Mouse (Mus musculus) intestine, postnatal 0 days (tissue): ENCODE results near the gene Chd1l. TPM values are rescaled to one million over a fixed set of nuclear protein-coding genes. Genes with fewer than 3 reads are reported as not detected.

Experiments used
- ATAC-seq: fragments of 200-750 bp; cut with Nextera tagmentation; 2 replicates; pipeline ENCODE4 v1.8.0; 2017; ENCODE audit warnings: mild to moderate bottlenecking, moderate TSS enrichment, moderate library complexity
- H3K27ac ChIP-seq: fragments of 300-500 bp; sonication (generic); 2 replicates; pipeline ENCODE4 v1.5.1; 2014; ENCODE audit warnings: mild to moderate bottlenecking, low read depth, low read length, moderate library complexity
- H3K27me3 ChIP-seq: fragments of 300-500 bp; sonication (generic); replicated peaks from 2 replicates; pipeline ENCODE4 v1.6.1; 2014; ENCODE audit warnings: low read length, mixed read lengths; ENCODE audit not compliant: control insufficient read depth, insufficient read depth
- H3K36me3 ChIP-seq: fragments of 300-500 bp; sonication (generic); 2 replicates; pipeline ENCODE4 v1.6.1; 2014; ENCODE audit warnings: mild to moderate bottlenecking, moderate library complexity; ENCODE audit not compliant: control insufficient read depth, insufficient read depth
- H3K4me1 ChIP-seq: fragments of 300-500 bp; sonication (generic); replicated peaks from 2 replicates; pipeline ENCODE4 v1.6.1; 2014; ENCODE audit warnings: antibody characterized with exemption, low read length, mixed read lengths; ENCODE audit not compliant: control insufficient read depth, insufficient read depth
- H3K4me2 ChIP-seq: fragments of 300-500 bp; sonication (generic); replicated peaks from 2 replicates; pipeline ENCODE4 v1.6.1; 2014; ENCODE audit warnings: low read depth, mild to moderate bottlenecking, moderate library complexity
- H3K4me3 ChIP-seq: fragments of 300-500 bp; sonication (generic); 2 replicates; pipeline ENCODE4 v1.5.1; 2014; ENCODE audit warnings: low read depth, low read length
- H3K9ac ChIP-seq: fragments of 300-500 bp; sonication (generic); 2 replicates; pipeline ENCODE4 v1.6.1; 2014; ENCODE audit warnings: mild to moderate bottlenecking, low read depth, low read length
- H3K9me3 ChIP-seq: fragments of 300-500 bp; sonication (generic); 2 replicates; pipeline ENCODE4 v1.6.1; 2016; ENCODE audit warnings: mixed run types; ENCODE audit not compliant: control insufficient read depth
- CTCF ChIP-seq: sonication (generic); IDR thresholded peaks from 2 replicates; pipeline ENCODE4 v1.5.1; 2016; ENCODE audit warnings: low read depth, mild to moderate bottlenecking, control low read depth, antibody characterized with exemption, moderate library complexity
- WGBS: fragments of 180-500 bp; shearing (Covaris S2); extraction: QIAGEN DNeasy Blood & Tissue Kit; methylation state at CpG from one replicate; pipeline ENCODE4 v1.1.7; 2014; 5-methylcytosine and 5-hydroxymethylcytosine counted together
- polyA plus RNA-seq: library from polyadenylated mRNA; unstranded; fragments of >200 nt; fragmentation: Nextera tagmentation; extraction: Ambion mirVana; gene quantifications from 2 replicates; pipeline ENCODE4 v1.2.1, GENCODE M21; 2015

The Chd1l gene
- polyA plus RNA-seq, 1 experiment from 2014 or later = 9.0 TPM

DNA sequence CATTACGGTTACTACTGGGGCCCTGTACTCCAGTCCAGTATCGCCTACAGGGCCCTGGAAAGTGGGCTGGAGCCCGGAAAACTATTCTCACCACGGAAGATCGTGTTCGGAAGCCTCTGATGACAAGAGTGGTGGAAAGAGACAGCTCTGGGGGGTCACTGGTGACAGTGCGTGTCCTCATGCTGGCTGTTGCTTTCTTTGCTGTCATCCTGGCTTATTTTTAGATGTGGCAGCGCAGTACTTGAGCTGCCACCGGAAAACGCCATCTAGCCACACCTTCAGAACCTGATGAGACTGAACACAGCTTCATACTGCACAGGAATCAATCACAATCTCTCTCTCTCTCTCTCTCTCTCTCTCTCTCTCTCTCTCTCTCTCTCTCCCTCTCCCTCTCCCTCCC, 41.6 kb upstream of the Chd1l start:
- Histone ChIP-seq H3K27me3 (no peaks in the 10 kb centered on the region), H3K36me3 (no peaks in the 10 kb centered on the region; the same call in 1 of the 2 replicates), H3K27ac (no peak overlapping the region), H3K4me1 (no peaks in the 10 kb centered on the region), H3K4me2 (no peak overlapping the region), H3K9me3 (no peaks in the 10 kb centered on the region), H3K4me3 (no peak overlapping the region), H3K9ac (no peak overlapping the region)
- WGBS = 87% methylated on average over 10 of the region's 10 CpGs
- no peak for TF ChIP-seq CTCF
- ATAC-seq = no peak

- no peaks in the 10 kb centered on the region for H3K9me3 ChIP-seq
- ATAC-seq = no peak
- H3K27me3 ChIP-seq = no peaks in the 10 kb centered on the region
- no peaks in the 10 kb centered on the region for H3K4me1 ChIP-seq
- TF ChIP-seq CTCF = no peak
- H3K4me3 ChIP-seq = no peak overlapping the region
- no peak overlapping the region for H3K27ac ChIP-seq
- H3K4me2 ChIP-seq = no peak overlapping the region
- 67% methylated on average over 6 of the region's 6 CpGs for WGBS
- no peak overlapping the region for H3K9ac ChIP-seq
- peaks cover 11% of the 10 kb centered on the region; the same call in 1 of the 2 replicates for H3K36me3 ChIP-seq
Measured at GRCm38 (mm10) chr3:97649469-97649868, 39.5 kb upstream of the Chd1l start.

- TF ChIP-seq CTCF = no peak
- Histone ChIP-seq H3K4me2 (no peak overlapping the region), H3K27me3 (no peaks in the 10 kb centered on the region), H3K9me3 (no peaks in the 10 kb centered on the region), H3K27ac (no peak overlapping the region), H3K4me1 (no peaks in the 10 kb centered on the region), H3K36me3 (peaks cover 11% of the 10 kb centered on the region; the same call in 1 of the 2 replicates), H3K9ac (no peak overlapping the region), H3K4me3 (no peak overlapping the region)
- WGBS = 66% methylated on average over 3 of the region's 3 CpGs
- ATAC-seq = no peak
Measured at GRCm38 (mm10) chr3:97649022-97649421, 39.0 kb upstream of the Chd1l start.

DNA sequence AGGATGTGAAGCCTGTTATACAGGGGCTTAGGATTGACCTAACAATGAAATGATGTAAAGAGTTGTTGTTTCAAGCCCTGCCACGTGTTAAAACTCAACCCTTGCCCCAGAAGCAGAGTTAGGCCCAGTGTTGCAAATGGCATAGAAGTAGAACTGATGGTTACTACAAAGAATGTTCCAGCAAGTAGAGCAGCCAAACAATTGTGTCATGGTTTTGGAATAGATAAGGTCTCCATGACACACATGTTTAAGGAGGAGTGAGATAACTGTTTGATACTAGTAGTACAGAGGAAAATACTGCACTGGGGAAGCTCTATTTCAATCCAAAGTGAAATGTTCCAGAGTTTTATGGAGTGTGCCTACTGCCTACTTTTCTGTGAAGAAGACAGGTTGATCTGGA, 38.5 kb upstream of the Chd1l start:
- no peak for TF ChIP-seq CTCF
- Histone ChIP-seq H3K27me3 (no peaks in the 10 kb centered on the region), H3K36me3 (peaks cover 11% of the 10 kb centered on the region; the same call in 1 of the 2 replicates), H3K9me3 (no peaks in the 10 kb centered on the region), H3K4me1 (no peaks in the 10 kb centered on the region), H3K4me2 (no peak overlapping the region), H3K4me3 (no peak overlapping the region), H3K9ac (no peak overlapping the region), H3K27ac (no peak overlapping the region)
- no peak for ATAC-seq
- 44% methylated on average over 1 of the region's 1 CpGs for WGBS

- Histone ChIP-seq H3K4me1 (no peaks in the 10 kb centered on the region), H3K27ac (no peak overlapping the region), H3K9me3 (no peaks in the 10 kb centered on the region), H3K36me3 (peaks cover 37% of the 10 kb centered on the region), H3K4me2 (no peak overlapping the region), H3K9ac (no peak overlapping the region), H3K4me3 (no peak overlapping the region), H3K27me3 (no peaks in the 10 kb centered on the region)
- ATAC-seq = no peak
- whole genome bisulfite sequencing = 63% methylated on average over 9 of the region's 9 CpGs
- no peak for TF ChIP-seq CTCF
Measured at GRCm38 (mm10) chr3:97642001-97642400, 32.0 kb upstream of the Chd1l start.

- H3K27me3 ChIP-seq = no peaks in the 10 kb centered on the region
- no peak overlapping the region for H3K4me3 ChIP-seq
- 88% methylated on average over 4 of the region's 4 CpGs for WGBS
- no peak overlapping the region for H3K27ac ChIP-seq
- no peak for ATAC-seq
- peaks cover 38% of the 10 kb centered on the region for H3K36me3 ChIP-seq
- no peak overlapping the region for H3K4me2 ChIP-seq
- no peak overlapping the region for H3K9ac ChIP-seq
- no peak for TF ChIP-seq CTCF
- H3K9me3 ChIP-seq = no peaks in the 10 kb centered on the region
- no peaks in the 10 kb centered on the region for H3K4me1 ChIP-seq
Measured at GRCm38 (mm10) chr3:97641396-97641795, 31.4 kb upstream of the Chd1l start.

GRCm38 (mm10) chr3:97634288-97634761, 24.3 kb upstream of the Chd1l start:
- peak; percentile 50; the same call in 1 of the 2 replicates for TF ChIP-seq CTCF
- H3K27ac ChIP-seq = peak overlapping the region; percentile 58; the same call in 1 of the 2 replicates
- ATAC-seq = peak; percentile 67

More at GRCm38 (mm10) chr3:97634288-97634761, 24.3 kb upstream of the Chd1l start:
- H3K9ac ChIP-seq = no peak overlapping the region
- no peak overlapping the region for H3K4me3 ChIP-seq
- 20% methylated on average over 3 of the region's 3 CpGs for WGBS
- H3K27me3 ChIP-seq = no peaks in the 10 kb centered on the region
- no peak overlapping the region for H3K4me2 ChIP-seq
- no peaks in the 10 kb centered on the region for H3K4me1 ChIP-seq
- no peaks in the 10 kb centered on the region for H3K9me3 ChIP-seq
- H3K36me3 ChIP-seq = peaks cover 13% of the 10 kb centered on the region
